Mouse (Mus musculus) kidney, adult 2 months (tissue): ENCODE measurements around the gene Mrpl36. TPM values are rescaled to one million over a fixed set of nuclear protein-coding genes. Genes with fewer than 3 reads are reported as not detected.
A peak's percentile ranks its signal among the peaks of the same experiment; 100 is the strongest.

Experiments
- DNase-seq: peaks from one replicate; pipeline ENCODE4 v3.0.0; 2021
- H3K27ac ChIP-seq: fragments of 200-500 bp; 2 replicates; pipeline ENCODE4 v1.5.1; 2012; ENCODE audit warnings: low read depth, low read length, control low read depth, inconsistent platforms; ENCODE audit not compliant: insufficient read depth
- H3K27me3 ChIP-seq: fragments of 200-500 bp; replicated peaks from 2 replicates; pipeline ENCODE4 v1.6.1; 2012; ENCODE audit warnings: mild to moderate bottlenecking, moderate library complexity, low read length, inconsistent platforms; ENCODE audit not compliant: control insufficient read depth, insufficient read depth
- H3K36me3 ChIP-seq: fragments of 200-500 bp; 2 replicates; pipeline ENCODE4 v1.6.1; 2012; ENCODE audit warnings: mild to moderate bottlenecking, moderate library complexity, low read length, inconsistent platforms; ENCODE audit not compliant: control insufficient read depth, insufficient read depth
- H3K4me1 ChIP-seq: fragments of 200-500 bp; 2 replicates; pipeline ENCODE4 v1.6.1; 2011; ENCODE audit warnings: low read length; ENCODE audit not compliant: control insufficient read depth, insufficient read depth
- H3K4me3 ChIP-seq: fragments of 200-500 bp; 2 replicates; pipeline ENCODE4 v1.5.1; 2011; ENCODE audit warnings: mild to moderate bottlenecking, low read depth, low read length, control low read depth; ENCODE audit not compliant: insufficient read depth
- CTCF ChIP-seq: fragments of 200-500 bp; conservative IDR thresholded peaks from 2 replicates; pipeline ENCODE4 v1.5.1; 2011; ENCODE audit warnings: low read depth, mild to moderate bottlenecking, control low read depth, low read length, moderate library complexity, mixed read lengths; ENCODE audit not compliant: insufficient read depth, insufficient read length
- POLR2A ChIP-seq: fragments of 200-500 bp; IDR thresholded peaks from one replicate; pipeline ENCODE4 v1.6.1; 2011; ENCODE audit warnings: low read depth, low read length, control low read depth
- WGBS: fragments of 180-500 bp; shearing (Covaris S2); methylation state at CpG from one replicate; pipeline ENCODE4 v1.1.7; 2018; 5-methylcytosine and 5-hydroxymethylcytosine counted together
- polyA plus RNA-seq: library from polyadenylated mRNA; depleted of rRNA; stranded (reverse); fragments of >200 nt; gene quantifications from 2 replicates; pipeline ENCODE4 v1.2.3, GENCODE M21; 2012

The Mrpl36 gene
- polyA plus RNA-seq, 1 experiment, result 95.0 TPM

DNA sequence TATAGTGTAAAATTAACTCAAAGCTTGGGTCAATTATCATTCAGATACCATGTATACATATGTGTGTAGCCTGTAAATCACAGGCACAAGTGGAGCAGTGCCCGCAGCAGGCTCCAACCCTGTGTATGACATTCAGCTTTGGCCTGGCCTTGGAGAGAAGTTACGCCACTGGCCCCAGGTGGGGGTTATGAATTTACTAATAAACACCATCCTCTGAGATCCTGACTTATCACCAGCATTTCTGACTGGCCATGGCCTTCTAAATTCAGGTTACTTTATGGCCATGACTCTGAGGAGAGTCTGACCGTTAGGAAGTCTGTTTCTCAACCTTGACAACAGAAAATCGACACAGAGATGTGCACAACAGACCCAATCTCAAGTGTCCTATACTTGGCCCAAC lies 4.9 kb upstream of the Mrpl36 start:
- Histone ChIP-seq H3K36me3 (0 out of 2 replicates have a peak, but pooled peaks cover 2% of the 10 kb centered on the region), H3K27ac (no peak overlapping the region), H3K4me1 (peaks cover 9% of the 10 kb centered on the region), H3K4me3 (no peak overlapping the region), H3K27me3 (no peaks in the 10 kb centered on the region)
- TF ChIP-seq CTCF (no peak), POLR2A (no peak)
- WGBS, result 85% methylated on average over 4 of the region's 4 CpGs
- no peak for DNase-seq

DNA sequence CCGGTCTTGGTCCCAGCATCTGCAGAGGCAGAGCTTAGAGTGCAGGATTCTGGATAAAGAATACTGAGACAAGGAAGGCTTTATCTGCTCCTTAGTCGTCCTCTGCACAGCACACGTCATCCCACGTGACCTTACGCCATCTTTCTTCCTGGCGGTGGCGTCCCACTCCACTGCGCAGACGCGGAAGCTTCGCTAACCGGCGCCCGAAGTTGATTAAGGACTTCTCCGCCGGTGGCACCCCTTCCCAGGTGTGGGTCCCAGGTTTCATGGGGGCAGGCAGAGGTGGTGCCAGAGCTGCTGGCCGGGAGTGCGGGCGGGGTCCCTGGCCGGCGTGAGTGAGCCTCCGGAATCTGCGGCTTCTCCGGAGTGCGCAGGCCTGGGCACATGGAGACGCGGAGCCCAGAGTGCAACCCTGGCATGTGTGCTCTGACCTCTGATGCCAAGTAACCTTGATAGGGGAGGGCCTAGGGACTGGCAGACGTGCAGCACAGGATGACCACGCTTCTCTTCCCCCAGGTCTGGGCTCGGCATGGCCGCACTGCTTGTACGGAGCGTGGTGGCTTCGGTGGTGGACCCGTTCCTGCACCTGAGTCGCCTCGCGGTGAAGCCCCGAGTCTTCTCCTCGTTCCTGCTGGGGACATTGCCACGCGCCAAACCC lies 2.7 kb downstream of the Mrpl36 start:
- Histone ChIP-seq H3K4me1 (peaks cover 9% of the 10 kb centered on the region; the same call in 1 of the 2 replicates), H3K27ac (peak overlapping the region; percentile 79), H3K27me3 (no peaks in the 10 kb centered on the region), H3K4me3 (peak overlapping the region; percentile 67), H3K36me3 (no peaks in the 10 kb centered on the region)
- peak; percentile 93 for DNase-seq
- TF ChIP-seq POLR2A (peak; percentile 40), CTCF (no peak)
- WGBS, result under 1% methylated on average over 42 of the region's 42 CpGs

GRCm38 (mm10) chr13:73331736-73332135 lies 3.4 kb downstream of the Mrpl36 start:
- H3K27me3 ChIP-seq, result no peaks in the 10 kb centered on the region
- no peaks in the 10 kb centered on the region for H3K36me3 ChIP-seq
- no peak for DNase-seq
- peak overlapping the region; percentile 79 for H3K27ac ChIP-seq
- WGBS, result 57% methylated on average over 3 of the region's 3 CpGs
- peak overlapping the region; percentile 67 for H3K4me3 ChIP-seq
- no peak for TF ChIP-seq CTCF
- no peak for TF ChIP-seq POLR2A
- H3K4me1 ChIP-seq, result peaks cover 9% of the 10 kb centered on the region; the same call in 1 of the 2 replicates

DNA sequence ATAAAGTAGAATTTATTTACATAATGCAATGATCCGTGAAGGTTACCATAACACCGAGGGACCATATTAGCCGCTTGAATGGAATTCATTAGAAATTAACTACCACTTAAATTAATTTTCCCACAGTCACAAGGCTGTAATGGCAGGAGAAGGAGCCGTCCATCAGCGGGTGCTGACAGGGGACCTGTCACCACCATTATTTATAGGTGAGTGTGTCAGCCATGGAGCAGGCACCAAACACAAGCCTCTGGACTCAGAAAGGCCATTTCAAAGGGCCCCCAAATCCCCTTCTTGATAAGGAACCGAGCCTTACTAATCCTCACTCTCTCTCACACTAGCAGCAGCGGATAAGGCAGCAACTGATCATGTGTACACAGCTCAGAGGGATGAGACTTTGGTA lies 8.4 kb downstream of the Mrpl36 start:
- DNase-seq, result peak; percentile 46
- 36% methylated on average over 7 of the region's 7 CpGs for WGBS
- H3K27ac ChIP-seq, result peak overlapping the region; percentile 60; the same call in 1 of the 2 replicates
- no peaks in the 10 kb centered on the region for H3K27me3 ChIP-seq
- peaks cover 2% of the 10 kb centered on the region; the same call in 1 of the 2 replicates for H3K4me1 ChIP-seq
- TF ChIP-seq POLR2A (no peak), CTCF (no peak)
- no peaks in the 10 kb centered on the region for H3K36me3 ChIP-seq
- no peak overlapping the region for H3K4me3 ChIP-seq

- Histone ChIP-seq H3K36me3 (no peaks in the 10 kb centered on the region), H3K4me1 (no peaks in the 10 kb centered on the region), H3K4me3 (peak overlapping the region; percentile 16; the same call in 1 of the 2 replicates), H3K27me3 (no peaks in the 10 kb centered on the region), H3K27ac (no peak overlapping the region; the same call in 1 of the 2 replicates)
- DNase-seq, result no peak
- WGBS, result 73% methylated on average over 9 of the region's 9 CpGs
- TF ChIP-seq CTCF, result peak; percentile 45
- TF ChIP-seq POLR2A, result no peak
Observed at GRCm38 (mm10) chr13:73345102-73345890, 17.0 kb downstream of the Mrpl36 start.

GRCm38 (mm10) chr13:73346131-73346530 lies 17.8 kb downstream of the Mrpl36 start:
- no peak overlapping the region for H3K4me3 ChIP-seq
- no peaks in the 10 kb centered on the region for H3K4me1 ChIP-seq
- H3K36me3 ChIP-seq, result no peaks in the 10 kb centered on the region
- WGBS, result 25% methylated on average over 2 of the region's 2 CpGs
- H3K27ac ChIP-seq, result peak overlapping the region; percentile 49; the same call in 1 of the 2 replicates
- no peak for DNase-seq
- TF ChIP-seq CTCF (no peak), POLR2A (no peak)
- no peaks in the 10 kb centered on the region for H3K27me3 ChIP-seq

- no peak for DNase-seq
- no peak for TF ChIP-seq CTCF
- TF ChIP-seq POLR2A, result no peak
- H3K27me3 ChIP-seq, result no peaks in the 10 kb centered on the region
Observed at GRCm38 (mm10) chr13:73346743-73347142, 18.4 kb downstream of the Mrpl36 start.

More at GRCm38 (mm10) chr13:73346743-73347142, 18.4 kb downstream of the Mrpl36 start:
- H3K36me3 ChIP-seq, result no peaks in the 10 kb centered on the region
- no peaks in the 10 kb centered on the region for H3K4me1 ChIP-seq
- 66% methylated on average over 4 of the region's 4 CpGs for WGBS
- H3K27ac ChIP-seq, result peak overlapping the region; percentile 87; the same call in 1 of the 2 replicates
- peak overlapping the region; percentile 29; the same call in 1 of the 2 replicates for H3K4me3 ChIP-seq
